ENCODE assay signal across 1 mouse cellular context in genomic region chr11:23259073-23259472, GRCm38 (mm10).
TF ChIP-seq lines count a peak whose summit lies in the region.

No protein-coding gene starts in this region.

TF ChIP-seq in CH12.LX, 34 proteins besides CTCF, POLR2A, EP300 and RAD21 (continued from another document):
- TF ChIP-seq CHD1 (IDR thresholded peaks at IDR 0.05; ENCODE audit: low read depth, low read length): 0 out of 2 replicates have a peak, but pooled peaks have one; percentile 44
- no peak for TF ChIP-seq USF1 (IDR thresholded peaks at IDR 0.05; ENCODE audit: low read depth, low read length)
